Mouse (Mus musculus) forelimb bud, embryonic 11.5 days (tissue): ENCODE measurements around the gene Axdnd1.
A peak's percentile ranks its signal among the peaks of the same experiment; 100 is the strongest.
"Not testable (repeated sequence)": the region's sequence is repeated elsewhere in the genome, so short reads cannot be mapped to it uniquely, and the experiment has no call there.

Experiments
- DNase-seq: peaks from one replicate; pipeline ENCODE4 v3.0.0-alpha.2; 2012; ENCODE audit warnings: low read depth, low spot score

Axdnd1 gene

GRCm38 (mm10) chr1:156437016-156437708 lies 16.2 kb upstream of the Axdnd1 start:
- no peak for DNase-seq

DNA sequence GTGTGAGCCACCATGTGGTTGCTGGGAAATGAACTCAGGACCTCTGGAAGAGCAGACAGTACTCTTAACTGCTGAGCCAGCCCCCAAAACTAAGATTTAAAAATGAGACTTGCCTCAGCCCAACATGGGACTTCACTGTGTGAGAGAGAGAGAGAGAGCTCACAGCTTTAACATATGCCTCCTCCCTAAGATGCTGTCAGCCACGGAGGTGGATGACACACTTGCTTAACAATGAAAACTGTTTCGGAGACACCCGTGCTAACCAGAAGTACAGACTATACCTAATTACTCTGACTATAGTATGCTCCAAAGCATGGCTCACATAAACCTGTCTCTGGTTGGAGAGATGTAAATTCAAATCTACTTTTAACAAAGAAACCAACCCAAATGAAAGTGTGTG lies 12.5 kb upstream of the Axdnd1 start:
- no peak for DNase-seq

GRCm38 (mm10) chr1:156432498-156432897 lies 11.5 kb upstream of the Axdnd1 start:
- no peak for DNase-seq

DNA sequence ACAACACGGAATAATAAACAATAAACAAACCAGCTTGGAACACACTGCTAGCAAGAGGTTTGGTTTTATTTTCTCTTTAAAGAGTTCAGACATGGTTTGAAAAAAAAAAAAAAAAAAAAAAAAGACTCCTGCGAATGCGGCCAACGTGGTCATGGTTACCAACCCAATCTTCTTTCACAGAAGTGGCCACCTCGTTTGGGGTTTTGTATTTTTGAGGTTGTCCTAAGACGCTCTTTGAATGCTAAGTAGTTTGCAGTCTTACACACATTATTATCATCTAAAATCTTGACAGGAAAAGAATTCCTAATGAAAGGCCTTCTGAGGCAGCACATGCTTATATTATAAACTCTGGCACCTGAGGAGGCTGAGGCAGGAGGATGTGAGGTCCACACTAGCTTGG lies 7.5 kb upstream of the Axdnd1 start:
- no peak for DNase-seq

GRCm38 (mm10) chr1:156425746-156426145 lies 4.8 kb upstream of the Axdnd1 start:
- DNase-seq: no peak

DNA sequence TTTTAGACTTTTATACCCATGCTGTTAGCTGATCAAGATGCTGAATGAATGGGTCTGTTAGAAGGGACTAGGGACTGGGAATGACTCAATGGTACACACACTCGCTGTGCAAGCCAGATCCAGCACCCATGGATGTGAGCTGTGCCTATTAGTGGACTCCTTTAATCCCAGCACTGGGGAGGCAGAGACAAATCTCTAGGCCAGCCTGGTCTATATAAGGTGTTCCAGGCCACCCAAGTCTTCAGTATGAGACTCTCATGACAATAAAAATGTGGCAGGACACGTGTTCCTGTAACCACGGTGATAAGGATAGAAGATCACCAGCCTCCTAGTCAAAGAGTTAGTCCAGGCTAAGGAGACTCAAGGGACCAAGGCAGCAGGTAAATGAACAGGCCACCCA lies 3.1 kb upstream of the Axdnd1 start:
- no peak for DNase-seq

- no peak for DNase-seq
Measured at GRCm38 (mm10) chr1:156423493-156423892, 2.5 kb upstream of the Axdnd1 start.

GRCm38 (mm10) chr1:156422856-156423255 lies 1.9 kb upstream of the Axdnd1 start:
- no peak for DNase-seq

DNA sequence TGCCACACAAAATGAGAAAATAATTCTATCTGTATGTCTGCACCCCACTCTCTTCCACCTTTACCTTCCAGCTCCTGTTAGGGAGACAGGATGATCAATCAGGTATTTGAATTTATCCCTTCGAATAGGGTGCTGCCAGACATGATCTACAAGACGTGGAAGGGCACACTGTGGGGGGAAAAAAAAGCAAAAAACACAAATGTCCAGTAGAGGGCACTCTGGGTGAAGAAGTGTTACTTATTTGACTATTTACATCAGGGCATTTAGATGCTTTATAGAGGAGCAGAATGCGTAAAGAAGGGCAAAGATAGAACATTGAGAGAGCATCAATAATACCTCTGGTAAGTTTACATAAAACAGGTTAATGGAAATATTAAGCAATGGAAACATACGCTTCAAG lies 2.8 kb downstream of the Axdnd1 start:
- peak; percentile 34 for DNase-seq

DNA sequence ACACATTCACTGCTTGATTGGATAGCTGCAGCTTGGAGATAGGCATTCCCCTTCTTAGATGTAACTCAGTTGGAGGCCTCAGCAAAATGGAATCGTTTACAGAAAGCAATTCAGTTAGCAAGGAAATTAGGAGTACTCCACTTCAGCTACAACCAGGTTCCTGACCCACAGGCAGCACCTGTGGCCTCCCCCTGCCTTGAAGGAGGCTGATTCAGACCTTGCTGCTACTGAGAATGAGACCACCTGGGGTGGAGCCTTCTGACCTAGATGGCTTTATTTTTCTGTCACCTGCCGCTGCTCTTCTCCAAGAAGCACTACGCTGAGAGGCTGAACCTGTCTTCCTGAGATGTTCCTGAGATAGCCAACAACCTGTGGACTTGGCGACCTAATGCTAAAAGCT lies 12.4 kb downstream of the Axdnd1 start:
- no peak for DNase-seq

DNA sequence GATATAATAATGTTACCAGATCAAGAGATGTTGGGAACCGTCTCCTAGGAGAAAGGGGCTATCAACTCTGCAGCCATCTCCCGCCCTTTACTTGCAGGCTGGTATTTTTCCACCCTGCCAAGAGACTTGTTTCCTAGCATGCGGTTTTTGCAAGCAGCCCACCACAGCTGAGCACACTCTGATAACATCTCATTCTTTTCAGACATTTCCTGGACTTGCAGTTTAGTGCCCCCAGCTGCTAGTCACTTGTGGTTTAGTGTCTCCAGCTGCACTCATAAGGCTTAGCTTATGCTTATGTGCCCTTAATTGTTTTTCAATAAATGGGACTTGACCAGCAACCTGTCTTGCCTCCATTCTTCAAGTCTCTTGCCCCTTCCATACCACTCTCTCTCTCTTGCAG lies 13.0 kb downstream of the Axdnd1 start:
- no peak for DNase-seq

DNA sequence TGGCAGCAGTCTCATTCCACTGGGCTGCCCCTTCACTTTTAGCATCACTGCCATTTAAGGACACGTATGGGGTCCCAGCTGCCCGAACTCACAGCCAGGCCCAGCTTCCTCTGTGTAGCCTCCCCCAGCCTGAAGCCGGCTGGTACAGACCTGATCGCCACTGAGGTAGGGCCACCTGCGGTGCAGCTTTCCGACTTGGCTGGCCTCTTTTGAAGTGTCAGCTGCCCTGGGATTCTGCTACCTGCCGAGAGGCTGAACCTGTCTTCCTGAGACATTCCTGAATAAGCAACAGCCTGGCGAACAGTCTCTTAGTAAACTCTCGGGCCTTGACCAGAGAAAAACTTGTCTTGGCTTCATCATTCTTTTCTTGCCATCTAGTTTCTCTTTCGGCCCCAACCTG lies 17.7 kb downstream of the Axdnd1 start:
- no peak for DNase-seq

DNA sequence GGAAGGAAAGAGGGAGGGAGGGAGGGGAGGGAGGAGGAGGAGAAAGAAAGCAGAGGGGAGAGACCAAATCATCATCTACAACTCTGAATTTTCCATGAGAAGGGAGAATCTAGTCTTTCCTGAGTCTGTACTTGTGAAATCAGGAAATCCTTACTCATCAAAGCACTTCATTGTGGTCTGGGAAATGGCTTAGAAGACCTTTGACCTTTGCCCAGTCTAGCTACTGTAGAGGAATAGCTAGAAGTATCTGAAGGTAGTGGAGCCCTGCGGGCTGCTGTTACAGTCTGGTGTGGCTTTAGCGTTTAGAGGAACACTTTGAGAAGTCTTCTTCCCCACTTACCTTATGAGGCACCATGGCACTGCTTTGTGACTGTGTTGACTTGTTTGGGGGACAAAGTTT lies 18.5 kb downstream of the Axdnd1 start:
- DNase-seq: no peak

DNA sequence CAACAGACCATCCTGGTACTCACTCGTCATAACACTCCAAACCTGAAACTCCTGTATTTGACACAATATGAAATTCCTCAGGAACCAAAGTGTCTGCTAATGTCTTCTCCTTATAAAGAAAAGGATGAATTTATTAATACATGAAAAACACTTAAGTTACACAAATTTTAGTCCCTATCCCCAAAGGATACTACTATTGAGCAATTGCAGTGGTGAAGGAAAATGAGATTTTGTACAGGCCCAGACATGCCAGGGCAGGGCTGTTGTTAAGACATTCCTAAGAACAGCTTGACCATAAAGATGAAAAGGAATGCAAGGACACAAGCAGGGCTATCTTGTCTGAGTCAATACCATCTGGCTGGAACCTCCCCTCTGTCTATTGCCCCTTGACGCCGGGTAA lies 20.8 kb downstream of the Axdnd1 start:
- DNase-seq: not testable (repeated sequence)

- no peak for DNase-seq
Measured at GRCm38 (mm10) chr1:156393148-156393547, 27.8 kb downstream of the Axdnd1 start.

DNA sequence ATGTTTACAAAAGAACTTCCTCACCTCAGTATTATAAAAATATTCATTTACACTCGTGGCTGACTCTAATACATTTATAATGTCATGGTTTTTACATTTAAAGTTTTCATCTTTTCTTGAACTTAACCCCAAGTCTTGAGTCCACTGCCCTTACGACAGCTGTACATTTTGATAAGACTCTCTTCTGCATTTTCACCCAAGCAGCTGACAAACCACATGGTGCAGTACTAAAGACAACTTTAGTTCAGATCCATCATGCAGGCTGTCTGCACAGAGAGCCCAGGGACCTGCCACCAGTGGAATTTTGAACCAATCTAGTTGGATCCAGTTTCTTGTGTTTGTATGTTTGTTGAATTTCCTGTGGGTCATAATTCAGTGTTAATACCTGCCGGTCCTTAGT lies 34.1 kb downstream of the Axdnd1 start:
- no peak for DNase-seq

- no peak for DNase-seq
Measured at GRCm38 (mm10) chr1:156386232-156386631, 34.7 kb downstream of the Axdnd1 start.

GRCm38 (mm10) chr1:156381217-156381616 lies 39.7 kb downstream of the Axdnd1 start:
- no peak for DNase-seq

- no peak for DNase-seq
Measured at GRCm38 (mm10) chr1:156365740-156366139, 55.2 kb downstream of the Axdnd1 start, which contains the start of gene Gm2000. Gm2000 (plus strand) TSS chr1:156366040.

DNA sequence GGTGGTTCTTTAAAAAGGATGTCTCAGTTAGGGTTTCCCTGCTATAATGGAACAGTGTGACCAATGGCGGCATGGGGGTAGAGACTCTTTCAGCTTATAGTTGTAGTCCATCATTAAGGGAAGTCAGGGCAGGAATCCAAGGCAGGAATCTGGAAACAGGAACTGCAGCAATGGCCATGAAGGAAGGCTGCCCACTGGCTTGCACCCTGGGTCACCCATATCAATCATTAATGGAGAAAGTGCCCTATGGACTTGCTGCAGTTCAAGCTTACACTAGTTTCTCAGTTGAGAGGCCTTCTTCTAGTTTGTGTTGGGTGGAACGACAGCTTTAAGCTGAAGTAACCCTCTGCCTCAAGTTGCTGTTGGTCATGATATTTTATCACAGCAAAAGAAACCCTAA lies 68.5 kb downstream of the Axdnd1 start:
- no peak for DNase-seq

DNA sequence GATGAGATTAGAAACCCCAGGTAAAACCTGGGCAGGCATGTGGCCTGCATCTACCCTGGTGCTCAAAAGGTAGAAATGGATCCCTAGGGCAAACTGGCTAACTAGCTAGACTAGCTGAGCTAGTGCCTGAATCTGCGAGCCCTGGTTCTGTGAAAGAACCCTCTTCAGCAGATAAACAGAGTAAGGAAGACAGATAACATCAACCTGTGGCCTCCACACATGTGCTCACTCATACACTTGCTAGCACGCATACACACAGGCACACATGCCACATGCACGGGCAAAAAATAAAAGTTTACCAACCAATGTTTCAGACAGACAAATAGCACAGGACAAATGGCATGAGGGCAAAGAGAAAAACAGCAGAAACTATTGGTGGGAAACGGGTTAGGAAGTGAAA lies 70.5 kb downstream of the Axdnd1 start:
- DNase-seq: no peak

DNA sequence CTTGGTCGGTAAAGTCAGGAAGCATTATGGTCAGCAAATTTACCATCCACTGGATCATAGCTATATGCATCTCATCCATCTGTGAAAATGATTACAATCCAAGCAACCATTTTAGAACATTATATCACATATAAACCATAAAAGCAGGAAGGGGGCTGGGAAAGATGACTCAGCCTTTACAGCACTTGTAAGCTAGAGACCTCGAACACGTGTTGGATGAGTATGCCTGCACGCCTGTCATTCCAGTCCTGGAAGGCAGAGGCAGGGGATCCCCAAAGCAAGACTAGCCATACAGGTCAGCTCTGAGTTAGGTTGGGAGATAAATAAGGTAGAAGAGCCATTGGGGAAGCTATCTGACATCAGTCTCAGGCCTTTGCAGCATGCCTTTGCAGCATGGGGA lies 71.9 kb downstream of the Axdnd1 start:
- DNase-seq: no peak

DNA sequence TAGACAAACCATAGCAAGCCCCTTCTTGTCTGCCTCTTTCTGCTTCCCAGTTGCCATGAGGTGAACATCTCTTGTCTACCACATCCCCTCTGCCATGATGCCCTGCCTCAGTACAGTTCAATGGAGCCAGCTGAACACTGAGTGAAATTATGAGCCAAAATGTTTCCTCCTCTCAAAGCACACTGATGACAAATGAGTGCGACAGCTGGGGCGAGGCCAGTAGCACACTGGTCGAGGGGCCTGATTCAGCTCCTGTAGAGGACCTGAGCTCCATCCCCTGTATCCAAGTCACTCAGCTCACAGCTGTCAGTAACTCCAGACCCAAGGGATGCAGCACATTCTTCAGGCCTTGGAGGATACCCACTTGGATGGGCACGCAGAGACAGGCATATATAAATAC lies 75.3 kb downstream of the Axdnd1 start:
- DNase-seq: no peak

DNA sequence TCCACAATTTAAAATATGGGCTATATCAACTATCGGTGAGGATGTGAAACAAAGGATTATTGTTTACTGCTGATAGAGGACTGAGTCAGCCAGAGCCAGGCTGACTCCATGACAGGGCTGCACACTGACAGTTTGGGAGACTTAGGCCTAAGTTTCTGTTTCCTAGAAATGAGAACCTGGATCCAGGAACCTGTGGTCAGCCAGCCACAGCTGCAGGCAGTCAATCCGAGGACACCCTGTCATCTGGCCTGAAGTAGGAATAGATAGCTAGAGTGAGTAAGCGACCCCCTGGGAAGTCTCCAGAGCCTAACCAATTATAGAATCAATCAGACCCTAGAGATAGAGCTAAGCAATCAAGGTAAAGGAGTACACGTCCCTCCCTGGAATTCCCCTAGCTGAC lies 76.5 kb downstream of the Axdnd1 start:
- DNase-seq: no peak
